Mouse (Mus musculus) lung, embryonic 14.5 days (tissue): Measurements from ENCODE around the gene Zfp213. TPM values are rescaled to one million over a fixed set of nuclear protein-coding genes. Genes with fewer than 3 reads are reported as not detected.
A peak's percentile ranks its signal among the peaks of the same experiment; 100 is the strongest.
"Not testable (repeated sequence)": the region's sequence is repeated elsewhere in the genome, so short reads cannot be mapped to it uniquely, and the experiment has no call there.

Source experiments
- ATAC-seq: fragments of 200-750 bp; cut with Nextera tagmentation; 2 replicates; pipeline ENCODE4 v1.8.0; 2017; ENCODE audit warnings: mild to moderate bottlenecking, moderate TSS enrichment, moderate library complexity; ENCODE audit not compliant: insufficient read depth
- DNase-seq: peaks from one replicate; pipeline ENCODE4 v3.0.0-alpha.2; 2015
- H3K27ac ChIP-seq: fragments of 300-500 bp; sonication (generic); 2 replicates; pipeline ENCODE4 v1.5.1; 2014; ENCODE audit warnings: low read depth, mild to moderate bottlenecking, moderate library complexity
- H3K27me3 ChIP-seq: fragments of 300-500 bp; sonication (generic); 2 replicates; pipeline ENCODE4 v1.6.1; 2014; ENCODE audit warnings: low read length, control low read depth; ENCODE audit not compliant: insufficient read depth
- H3K36me3 ChIP-seq: fragments of 300-500 bp; sonication (generic); 2 replicates; pipeline ENCODE4 v1.6.1; 2014; ENCODE audit warnings: control low read depth; ENCODE audit not compliant: insufficient read depth
- H3K4me1 ChIP-seq: fragments of 300-500 bp; sonication (generic); 2 replicates; pipeline ENCODE4 v1.6.1; 2014; ENCODE audit warnings: antibody characterized with exemption, control low read depth; ENCODE audit not compliant: insufficient read depth
- H3K4me2 ChIP-seq: fragments of 300-500 bp; sonication (generic); 2 replicates; pipeline ENCODE4 v1.6.1; 2014; ENCODE audit warnings: mild to moderate bottlenecking
- H3K4me3 ChIP-seq: fragments of 300-500 bp; sonication (generic); 2 replicates; pipeline ENCODE4 v1.5.1; 2014; ENCODE audit warnings: low read depth, low read length
- H3K9ac ChIP-seq: fragments of 300-500 bp; sonication (generic); 2 replicates; pipeline ENCODE4 v1.6.1; 2014
- H3K9me3 ChIP-seq: fragments of 300-500 bp; sonication (generic); 2 replicates; pipeline ENCODE4 v1.6.1; 2016; ENCODE audit warnings: low read depth, low read length, control low read depth
- CTCF ChIP-seq: IDR thresholded peaks from 2 replicates; pipeline ENCODE4 v1.5.1; 2016; ENCODE audit warnings: antibody characterized with exemption, low read depth
- WGBS: fragments of 180-500 bp; shearing (Covaris S2); extraction: QIAGEN DNeasy Blood & Tissue Kit; methylation state at CpG from one replicate; pipeline ENCODE4 v1.1.7; 2014; 5-methylcytosine and 5-hydroxymethylcytosine counted together
- polyA plus RNA-seq: library from polyadenylated mRNA; unstranded; fragments of >200 nt; fragmentation: Nextera tagmentation; extraction: Ambion mirVana; gene quantifications from 2 replicates; pipeline ENCODE4 v1.2.1, GENCODE M21; 2014

The Zfp213 gene
- polyA plus RNA-seq, 1 experiment from 2014 or later, result 24.7 TPM

DNA sequence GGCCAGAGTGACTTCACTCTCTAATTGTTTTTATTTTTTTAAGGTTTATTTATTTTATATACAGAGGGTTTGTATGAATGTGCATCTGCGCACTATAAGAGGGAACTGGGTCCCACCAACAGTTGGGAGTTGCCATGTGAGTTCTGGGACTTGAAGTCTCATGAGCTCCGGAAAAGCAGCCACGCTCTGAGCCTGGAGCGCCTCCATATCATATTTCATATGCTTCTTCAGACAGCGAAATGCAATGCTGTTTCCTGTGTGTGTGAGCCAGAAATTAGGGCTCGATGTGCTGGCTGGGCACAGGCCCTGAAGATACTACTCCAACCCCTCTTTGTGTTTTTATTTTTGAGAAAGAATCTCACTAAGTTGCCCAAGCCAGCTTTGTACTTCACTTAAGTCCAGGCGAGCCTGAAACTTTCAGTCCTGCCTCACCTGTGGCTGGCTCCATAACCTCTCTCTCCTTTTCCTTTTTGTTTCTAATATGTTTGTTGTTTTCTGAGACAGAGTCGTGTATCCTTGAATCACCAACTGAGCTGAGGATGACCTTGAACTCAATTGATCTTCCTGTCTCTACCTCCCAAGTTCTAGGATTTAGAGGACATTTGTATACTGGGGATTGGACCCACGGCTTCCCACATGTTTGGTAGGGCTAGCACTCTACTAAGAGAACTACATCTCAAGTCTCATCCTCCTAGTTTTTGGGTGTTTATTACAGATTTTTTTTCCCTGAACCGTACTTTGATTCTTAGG, 38.0 kb upstream of the Zfp213 start:
- Histone ChIP-seq H3K9me3 (no peaks in the 10 kb centered on the region), H3K36me3 (no peaks in the 10 kb centered on the region), H3K9ac (no peak overlapping the region), H3K4me2 (no peak overlapping the region), H3K27me3 (no peaks in the 10 kb centered on the region), H3K4me1 (0 out of 2 replicates have a peak, but pooled peaks cover 5% of the 10 kb centered on the region), H3K4me3 (no peak overlapping the region), H3K27ac (no peak overlapping the region)
- DNase-seq (peak; percentile 73), ATAC-seq (no peak)
- 34% methylated on average over 10 of the region's 10 CpGs for WGBS
- no peak for TF ChIP-seq CTCF

DNA sequence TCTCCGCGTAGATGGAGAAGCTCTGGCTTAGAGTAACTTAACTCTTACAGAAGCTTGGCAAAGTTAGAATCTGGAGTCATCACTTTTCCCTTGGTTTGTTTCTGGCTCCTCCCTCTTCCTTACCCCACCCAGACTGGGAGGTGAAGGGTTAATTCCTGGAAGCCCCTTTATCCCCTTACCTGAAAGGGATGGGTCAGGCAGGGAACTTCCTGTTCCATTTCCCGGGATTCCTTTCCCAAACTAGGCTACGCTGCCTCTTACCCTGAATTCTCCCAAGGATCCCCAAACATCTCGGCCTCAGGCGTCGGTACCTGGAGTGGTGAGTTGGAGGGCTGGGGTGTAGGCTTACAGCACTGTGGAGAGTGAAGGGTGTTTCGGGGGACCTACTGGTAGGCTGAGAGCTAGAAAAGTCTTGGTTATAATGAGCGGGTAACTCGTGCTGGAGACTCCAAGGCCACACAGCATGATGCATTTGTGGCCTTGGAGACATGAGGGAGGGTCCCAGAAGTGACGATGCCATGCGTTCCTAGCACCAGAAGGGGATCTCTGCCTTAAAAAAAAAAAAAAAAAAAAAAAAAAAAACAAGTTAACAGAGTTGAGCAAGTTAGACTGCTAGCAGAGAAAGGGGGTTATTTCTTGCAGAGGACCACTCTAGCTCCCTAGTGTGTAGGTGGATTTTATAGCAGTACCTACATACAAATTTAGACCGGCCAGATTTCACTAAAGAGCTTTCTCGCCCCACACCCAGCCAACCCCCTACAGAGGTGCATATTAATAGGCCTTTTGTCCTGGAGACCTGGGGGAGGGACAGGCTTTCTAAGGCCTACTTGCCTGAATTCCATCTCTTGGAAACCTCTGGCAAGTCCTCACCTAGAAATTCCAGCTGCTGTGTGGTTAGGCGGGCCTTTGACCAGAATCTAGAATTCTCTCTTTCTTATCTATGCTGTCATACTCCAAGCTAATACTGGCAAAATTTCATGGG, 36.9 kb upstream of the Zfp213 start, which contains the start of gene Zscan10:
Zscan10 (plus strand) TSS at position 216 of the 982 bp plus-strand sequence.
- Histone ChIP-seq H3K36me3 (no peaks in the 10 kb centered on the region), H3K4me1 (0 out of 2 replicates have a peak, but pooled peaks cover 5% of the 10 kb centered on the region), H3K4me3 (peak within 1 kb of the TSS; percentile 46; the same call in 1 of the 2 replicates), H3K4me2 (peak within 1 kb of the TSS; percentile 80), H3K27ac (peak within 1 kb of the TSS; percentile 93), H3K27me3 (no peaks in the 10 kb centered on the region), H3K9ac (no peak within 1 kb of the TSS; the same call in 1 of the 2 replicates), H3K9me3 (no peaks in the 10 kb centered on the region)
- ATAC-seq, result no peak
- DNase-seq, result no peak
- TF ChIP-seq CTCF, result no peak
- 55% methylated on average over 15 of the region's 15 CpGs for WGBS

DNA sequence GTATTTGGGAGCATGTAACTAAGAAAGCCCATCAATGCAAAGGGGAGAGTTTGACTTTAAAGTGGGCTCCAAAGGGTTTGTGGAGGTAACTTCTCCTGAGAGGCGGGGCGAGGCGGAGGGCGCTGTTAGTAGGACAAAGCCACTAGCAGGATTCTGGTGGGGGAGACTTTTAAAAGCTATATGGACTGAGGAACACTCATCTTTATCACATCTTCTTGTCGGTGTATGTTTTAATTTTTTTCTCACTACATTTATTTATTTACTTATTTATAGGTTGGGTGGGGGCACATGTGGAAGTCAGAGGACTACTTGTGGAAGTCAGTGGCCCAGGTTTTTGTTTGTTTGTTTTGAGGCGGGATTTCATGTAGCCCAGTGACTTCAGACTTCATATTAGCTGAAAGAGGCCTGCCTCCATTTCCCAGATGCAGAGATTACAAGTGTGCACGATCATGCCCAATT, 35.6 kb upstream of the Zfp213 start:
- DNase-seq, result peak; percentile 10
- 38% methylated on average over 7 of the region's 7 CpGs for WGBS
- 0 out of 2 replicates have a peak, but pooled peaks have one; percentile 0 for ATAC-seq

DNA sequence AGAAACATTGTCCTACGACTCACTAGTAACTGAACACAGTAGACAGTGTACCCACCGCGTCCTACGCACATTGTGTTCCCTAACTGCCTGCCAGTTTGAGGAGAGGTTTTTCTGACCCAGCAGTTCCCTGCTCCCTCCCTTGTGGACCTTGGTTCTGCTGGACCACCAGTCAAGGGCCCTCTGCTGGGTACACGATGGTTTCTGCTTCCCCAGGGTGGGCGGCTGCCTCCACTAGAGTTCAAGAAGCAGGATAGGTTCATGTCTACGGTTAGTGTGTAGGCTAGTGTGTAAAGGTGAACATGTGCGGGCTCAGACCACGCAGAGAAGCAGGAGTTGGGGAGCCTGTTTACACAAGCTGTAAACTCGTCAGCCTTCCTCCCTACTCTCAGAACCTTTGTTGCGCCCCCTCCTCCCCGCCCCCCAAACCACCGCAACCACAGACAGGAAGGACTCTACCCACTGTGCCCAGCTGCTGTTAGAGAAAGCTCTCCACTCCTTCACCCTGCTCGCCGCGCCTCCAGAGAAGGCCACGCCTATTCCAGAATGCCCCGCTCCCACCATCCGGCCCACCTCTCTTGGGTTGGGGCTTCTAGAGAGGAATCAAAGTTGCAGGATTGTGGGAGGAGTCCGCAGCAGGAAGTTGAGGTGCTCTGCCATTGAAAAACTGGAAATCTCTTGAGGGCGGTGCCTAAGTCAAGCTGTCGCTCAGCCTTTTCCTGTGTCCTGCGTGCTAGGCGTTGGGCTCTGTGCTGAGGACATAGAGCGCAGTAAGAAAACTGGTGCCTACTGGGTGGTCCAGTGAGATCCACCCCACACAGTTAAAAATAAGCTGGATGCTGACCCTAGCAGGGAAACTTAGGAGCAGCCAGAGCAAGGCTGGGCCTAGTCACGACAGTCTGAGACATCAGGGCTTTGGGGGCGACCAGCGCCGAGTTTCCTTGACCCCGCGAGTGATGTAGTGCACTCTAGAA, 34.8 kb upstream of the Zfp213 start, which contains the start of gene Zfp13:
Zfp13 (minus strand) TSS at position 906 of the 971 bp plus-strand sequence.
- Histone ChIP-seq H3K36me3 (no peaks in the 10 kb centered on the region), H3K27ac (peak within 1 kb of the TSS; percentile 93), H3K9me3 (no peaks in the 10 kb centered on the region), H3K9ac (peak within 1 kb of the TSS; percentile 65), H3K27me3 (no peaks in the 10 kb centered on the region), H3K4me3 (peak within 1 kb of the TSS; percentile 46), H3K4me2 (peak within 1 kb of the TSS; percentile 80), H3K4me1 (0 out of 2 replicates have a peak, but pooled peaks cover 5% of the 10 kb centered on the region)
- DNase-seq (peak; percentile 97), ATAC-seq (peak; percentile 97)
- 5% methylated on average over 31 of the region's 31 CpGs for WGBS
- TF ChIP-seq CTCF, result no peak

More for the DNA sequence above, 35.6 kb upstream of the Zfp213 start:
- H3K9ac ChIP-seq, result peak overlapping the region; percentile 65
- peak overlapping the region; percentile 93 for H3K27ac ChIP-seq
- no peaks in the 10 kb centered on the region for H3K36me3 ChIP-seq
- H3K4me2 ChIP-seq, result peak overlapping the region; percentile 80
- no peak for TF ChIP-seq CTCF
- 0 out of 2 replicates have a peak, but pooled peaks cover 5% of the 10 kb centered on the region for H3K4me1 ChIP-seq
- H3K9me3 ChIP-seq, result no peaks in the 10 kb centered on the region
- peak overlapping the region; percentile 46 for H3K4me3 ChIP-seq
- H3K27me3 ChIP-seq, result no peaks in the 10 kb centered on the region

DNA sequence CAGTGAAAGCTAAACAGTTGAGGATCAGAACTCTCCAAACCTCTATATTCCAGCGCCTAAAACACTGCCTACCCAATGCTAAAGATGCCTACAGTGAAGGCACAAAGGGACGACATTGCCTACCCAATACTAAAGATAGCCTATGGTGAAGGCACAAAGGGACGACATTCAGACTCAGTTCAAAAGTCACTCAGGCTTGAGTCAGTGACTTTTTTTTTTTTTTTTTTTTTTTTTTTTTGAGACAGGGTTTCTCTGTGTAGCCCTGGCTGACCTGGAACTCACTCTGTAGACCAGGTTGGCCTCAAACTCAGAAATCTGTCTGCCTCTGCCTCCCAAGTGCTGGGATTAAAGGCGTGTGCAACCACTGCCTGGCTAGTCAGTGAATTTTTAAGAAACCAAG, 31.1 kb upstream of the Zfp213 start:
- not testable (repeated sequence) for H3K9me3 ChIP-seq, H3K36me3 ChIP-seq, H3K27me3 ChIP-seq, H3K27ac ChIP-seq, H3K4me1 ChIP-seq, ATAC-seq, H3K4me2 ChIP-seq, DNase-seq, H3K4me3 ChIP-seq, H3K9ac ChIP-seq
- 75% methylated on average over 4 of the region's 4 CpGs for WGBS

DNA sequence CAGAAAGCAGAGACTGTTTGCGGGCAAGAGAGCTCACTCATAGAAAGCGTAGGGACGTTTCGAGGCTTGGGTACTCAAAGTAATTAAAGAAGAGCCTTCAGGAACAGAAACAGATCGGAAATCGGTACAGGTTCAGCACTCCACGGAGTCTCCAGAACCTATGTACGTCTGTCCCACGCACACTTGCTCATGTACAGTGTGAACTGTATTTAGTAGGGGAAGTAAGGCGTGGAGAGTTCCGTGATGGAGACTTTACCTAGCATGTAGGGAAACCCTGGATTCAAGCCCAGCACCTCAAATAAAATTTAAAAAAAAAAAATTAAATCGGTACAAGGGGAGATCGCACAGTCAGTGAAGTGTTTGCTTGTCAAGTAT, 28.9 kb upstream of the Zfp213 start:
- WGBS, result 10% methylated on average over 13 of the region's 13 CpGs
- peak overlapping the region; percentile 50 for H3K4me3 ChIP-seq
- H3K27me3 ChIP-seq, result no peaks in the 10 kb centered on the region
- ATAC-seq (peak; percentile 62), DNase-seq (no peak)
- peak overlapping the region; percentile 67 for H3K9ac ChIP-seq
- no peaks in the 10 kb centered on the region for H3K36me3 ChIP-seq
- no peak for TF ChIP-seq CTCF
- H3K4me2 ChIP-seq, result peak overlapping the region; percentile 90
- H3K9me3 ChIP-seq, result no peaks in the 10 kb centered on the region
- H3K4me1 ChIP-seq, result 0 out of 2 replicates have a peak, but pooled peaks cover 5% of the 10 kb centered on the region
- peak overlapping the region; percentile 70; the same call in 1 of the 2 replicates for H3K27ac ChIP-seq
